Mouse (Mus musculus) megakaryocyte, embryonic 14.5 days (primary cell): ENCODE data around the gene Mllt11. TPM values are rescaled to one million over a fixed set of nuclear protein-coding genes. Genes with fewer than 3 reads are reported as not detected.

Experiments used
- H3K27me3 ChIP-seq: replicated peaks from 2 replicates; pipeline ENCODE3; 2012; ENCODE audit warnings: inconsistent platforms
- H3K36me3 ChIP-seq: replicated peaks from 2 replicates; pipeline ENCODE3; 2012; ENCODE audit warnings: low read length, inconsistent platforms, mixed read lengths
- H3K4me1 ChIP-seq: 2 replicates; pipeline ENCODE4 v1.6.1; 2012; ENCODE audit warnings: inconsistent platforms
- H3K4me3 ChIP-seq: replicated peaks from 2 replicates; pipeline ENCODE3; 2012; ENCODE audit warnings: moderate library complexity, mild to moderate bottlenecking, inconsistent platforms
- H3K9me3 ChIP-seq: 2 replicates; pipeline ENCODE4 v1.6.1; 2012; ENCODE audit warnings: inconsistent platforms
- FLI1 ChIP-seq: IDR thresholded peaks from 2 replicates; pipeline ENCODE4 v1.6.1; 2012; ENCODE audit warnings: low read length, inconsistent platforms, mixed read lengths
- GATA1 ChIP-seq: IDR thresholded peaks from 3 replicates; pipeline ENCODE4 v1.6.1; 2012; ENCODE audit warnings: mixed read lengths, low read length, inconsistent platforms, borderline replicate concordance
- polyA plus RNA-seq: library from polyadenylated mRNA; stranded (reverse); fragments of >175 nt; gene quantifications from 2 replicates; pipeline ENCODE4 v1.2.3, GENCODE M21; 2012; ENCODE audit warnings: low replicate concordance; ENCODE audit not compliant: insufficient read depth

Mllt11 gene
- polyA plus RNA-seq, 1 experiment, result 11.3 TPM

GRCm38 (mm10) chr3:95195772-95196171, 36.2 kb downstream of the Mllt11 start:
- H3K4me1 ChIP-seq, result 0 out of 2 replicates have a peak, but pooled peaks cover 4% of the 10 kb centered on the region
- no peaks in the 10 kb centered on the region for H3K27me3 ChIP-seq
- H3K36me3 ChIP-seq, result peaks cover 93% of the 10 kb centered on the region
- no peak overlapping the region for H3K4me3 ChIP-seq
- no peaks in the 10 kb centered on the region for H3K9me3 ChIP-seq
- no peak for TF ChIP-seq GATA1
- no peak for TF ChIP-seq FLI1

DNA sequence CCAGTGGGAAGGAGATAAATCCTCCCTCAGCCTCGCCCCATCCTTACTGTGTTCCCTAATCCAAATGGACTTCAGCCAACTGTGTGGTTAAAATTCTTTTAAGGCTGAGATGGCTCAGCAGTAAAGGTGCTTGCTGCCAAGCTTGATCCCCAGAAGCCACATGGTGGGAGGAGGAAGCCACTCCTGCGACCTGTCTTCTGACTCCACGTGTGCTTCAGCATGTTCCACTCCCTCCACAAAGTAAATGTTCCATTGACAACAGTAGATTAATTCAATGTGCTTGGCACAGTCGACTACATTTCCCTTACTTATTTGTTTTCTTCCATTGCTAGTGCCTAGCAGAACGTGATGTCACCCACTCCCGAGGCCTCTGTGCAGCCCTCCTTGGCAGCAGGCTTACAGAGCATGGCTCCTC, 37.2 kb downstream of the Mllt11 start:
- Histone ChIP-seq H3K9me3 (no peaks in the 10 kb centered on the region), H3K4me3 (no peak overlapping the region), H3K4me1 (0 out of 2 replicates have a peak, but pooled peaks cover 4% of the 10 kb centered on the region), H3K36me3 (peaks cover 91% of the 10 kb centered on the region), H3K27me3 (no peaks in the 10 kb centered on the region)
- TF ChIP-seq FLI1, result no peak
- no peak for TF ChIP-seq GATA1

DNA sequence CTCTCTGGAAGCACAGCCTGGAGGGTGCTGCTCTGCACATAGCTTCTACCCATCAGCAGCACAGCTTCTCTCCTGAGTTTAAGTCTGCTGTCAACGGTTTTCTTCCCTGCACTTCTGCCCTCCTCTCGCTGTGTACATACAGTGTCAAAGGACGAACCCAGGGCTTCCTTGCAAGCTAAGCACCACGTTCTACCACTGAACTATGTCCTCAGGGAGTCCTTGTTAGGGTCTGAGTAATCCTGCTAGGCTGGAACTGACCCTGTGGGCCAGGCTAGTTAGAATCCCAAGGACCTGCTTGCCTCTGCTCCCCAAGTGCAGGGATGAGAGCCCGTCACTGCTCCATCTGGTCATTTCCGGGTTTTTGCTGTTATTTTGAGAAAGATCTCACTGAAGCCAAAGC, 45.1 kb downstream of the Mllt11 start:
- Histone ChIP-seq H3K36me3 (peaks cover 95% of the 10 kb centered on the region), H3K9me3 (no peaks in the 10 kb centered on the region), H3K27me3 (no peaks in the 10 kb centered on the region), H3K4me3 (no peak overlapping the region), H3K4me1 (peaks cover 5% of the 10 kb centered on the region)
- no peak for TF ChIP-seq FLI1
- TF ChIP-seq GATA1, result no peak

GRCm38 (mm10) chr3:95186100-95186499, 45.9 kb downstream of the Mllt11 start:
- Histone ChIP-seq H3K4me3 (no peak overlapping the region), H3K4me1 (peaks cover 5% of the 10 kb centered on the region), H3K36me3 (peaks cover 93% of the 10 kb centered on the region), H3K9me3 (no peaks in the 10 kb centered on the region), H3K27me3 (no peaks in the 10 kb centered on the region)
- no peak for TF ChIP-seq GATA1
- TF ChIP-seq FLI1, result no peak

DNA sequence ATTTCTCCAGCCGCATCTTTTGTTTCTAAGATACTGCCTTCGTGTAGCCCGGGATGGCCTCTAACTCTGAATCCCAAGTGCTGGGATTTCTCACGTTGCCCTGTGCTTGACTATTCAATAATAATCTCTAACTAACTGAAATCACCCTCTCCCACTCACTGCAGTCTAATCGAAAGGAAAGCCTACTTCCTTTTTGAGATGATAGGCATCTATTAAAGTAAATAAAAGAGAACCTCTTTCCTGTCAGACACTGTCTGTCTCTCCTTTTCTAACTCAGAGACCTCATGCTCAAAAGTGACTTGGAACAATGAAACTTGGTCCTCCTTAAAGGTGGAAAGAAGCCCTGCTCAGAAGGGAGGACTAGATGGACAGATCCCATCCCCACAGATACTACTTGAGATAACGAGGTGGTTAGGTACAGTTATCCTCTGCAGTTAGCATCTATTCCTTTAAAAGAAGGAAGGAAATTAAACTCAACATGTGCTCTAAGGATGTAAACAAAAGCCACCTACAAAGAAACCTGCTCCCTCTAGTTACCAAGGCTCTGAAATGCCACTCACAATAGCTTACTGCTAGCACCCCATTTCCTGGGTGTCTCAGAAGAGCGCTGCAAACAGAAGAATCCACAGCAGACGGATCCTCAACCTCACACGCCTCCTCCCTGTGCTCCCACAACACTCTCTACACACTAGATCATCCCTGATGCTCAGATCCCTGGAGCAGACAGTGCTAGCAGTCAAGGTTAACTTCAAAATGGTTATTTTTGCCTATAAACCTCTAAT, 47.0 kb downstream of the Mllt11 start:
- peaks cover 89% of the 10 kb centered on the region for H3K36me3 ChIP-seq
- TF ChIP-seq FLI1 (no peak), GATA1 (no peak)
- no peaks in the 10 kb centered on the region for H3K27me3 ChIP-seq
- H3K4me1 ChIP-seq, result peaks cover 11% of the 10 kb centered on the region
- no peak overlapping the region for H3K4me3 ChIP-seq
- no peaks in the 10 kb centered on the region for H3K9me3 ChIP-seq

- H3K9me3 ChIP-seq, result no peaks in the 10 kb centered on the region
Measured at GRCm38 (mm10) chr3:95181841-95182240, 50.1 kb downstream of the Mllt11 start.

GRCm38 (mm10) chr3:95179890-95180289, 52.1 kb downstream of the Mllt11 start:
- Histone ChIP-seq H3K9me3 (no peaks in the 10 kb centered on the region), H3K27me3 (peaks cover 2% of the 10 kb centered on the region), H3K36me3 (peaks cover 39% of the 10 kb centered on the region), H3K4me1 (peaks cover 36% of the 10 kb centered on the region), H3K4me3 (no peak overlapping the region)
- TF ChIP-seq FLI1, result no peak
- no peak for TF ChIP-seq GATA1

More at GRCm38 (mm10) chr3:95181841-95182240, 50.1 kb downstream of the Mllt11 start:
- TF ChIP-seq FLI1 (no peak), GATA1 (no peak)
- peaks cover 58% of the 10 kb centered on the region for H3K36me3 ChIP-seq
- peaks cover 19% of the 10 kb centered on the region for H3K4me1 ChIP-seq
- H3K4me3 ChIP-seq, result no peak overlapping the region
- peaks cover 2% of the 10 kb centered on the region for H3K27me3 ChIP-seq

DNA sequence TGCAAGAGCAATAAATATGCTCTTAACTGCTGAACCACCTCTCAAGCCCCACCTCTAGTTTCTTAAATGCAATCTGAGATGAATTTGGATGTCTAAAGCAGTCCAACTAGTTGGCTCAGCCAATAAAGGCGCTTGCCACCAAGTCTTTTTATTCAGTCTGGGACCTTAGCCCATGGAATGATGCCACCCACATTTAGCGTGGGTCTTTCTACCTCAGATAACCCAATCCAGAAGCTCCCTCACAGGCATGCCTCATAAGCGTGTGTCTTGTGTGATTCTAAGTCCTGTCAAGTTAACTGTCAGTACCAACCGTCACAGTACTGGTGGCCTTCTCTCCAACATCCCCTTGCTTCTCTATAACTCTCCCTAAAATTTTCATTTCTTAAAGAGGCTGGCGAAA, 53.0 kb downstream of the Mllt11 start:
- Histone ChIP-seq H3K4me3 (no peak overlapping the region), H3K9me3 (no peaks in the 10 kb centered on the region), H3K36me3 (peaks cover 30% of the 10 kb centered on the region), H3K27me3 (peaks cover 4% of the 10 kb centered on the region), H3K4me1 (peaks cover 45% of the 10 kb centered on the region)
- TF ChIP-seq FLI1, result no peak
- TF ChIP-seq GATA1, result no peak

DNA sequence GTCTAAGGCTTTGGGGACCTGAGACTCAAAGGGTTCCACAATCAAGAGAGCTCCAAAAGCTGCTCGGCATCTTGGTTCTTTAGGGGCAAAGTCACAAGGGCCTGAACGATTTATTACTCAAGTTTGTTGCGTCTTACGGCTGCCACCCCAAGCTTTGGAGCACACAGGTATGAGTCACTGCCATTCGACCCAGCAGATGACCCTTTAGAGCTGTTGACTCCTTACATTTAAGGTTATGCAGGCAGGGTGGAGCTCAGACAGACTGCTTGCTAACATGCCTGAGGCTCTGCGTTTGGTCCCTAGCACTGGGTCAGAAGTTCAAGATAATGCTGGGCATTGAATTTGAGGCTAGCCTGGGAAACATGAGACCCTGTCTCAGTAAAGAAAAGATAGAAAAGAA, 54.4 kb downstream of the Mllt11 start:
- H3K4me1 ChIP-seq, result peaks cover 59% of the 10 kb centered on the region
- TF ChIP-seq FLI1 (no peak), GATA1 (no peak)
- peaks cover 17% of the 10 kb centered on the region for H3K36me3 ChIP-seq
- no peak overlapping the region for H3K4me3 ChIP-seq
- H3K9me3 ChIP-seq, result peaks cover 4% of the 10 kb centered on the region; the same call in 1 of the 2 replicates
- H3K27me3 ChIP-seq, result peaks cover 18% of the 10 kb centered on the region

DNA sequence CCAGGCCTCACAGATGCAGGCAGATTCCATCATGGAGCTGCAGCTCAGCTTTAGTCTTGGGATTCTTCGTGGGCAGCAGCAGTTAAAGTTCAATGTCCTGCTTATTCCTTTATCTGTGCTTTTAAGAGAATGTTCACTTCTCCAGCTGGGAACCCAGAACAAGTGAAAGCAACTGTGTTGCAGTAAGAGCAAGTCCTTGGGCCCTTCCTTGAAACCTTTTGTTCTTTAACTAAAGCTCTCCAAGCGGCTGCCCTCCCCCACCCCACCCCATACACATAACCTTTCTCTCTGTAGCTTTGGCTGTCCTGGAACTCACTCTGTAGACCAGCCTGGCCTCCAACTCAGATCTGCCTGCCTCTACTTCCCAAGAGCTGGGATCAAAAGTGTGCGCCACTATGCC, 55.5 kb downstream of the Mllt11 start:
- peaks cover 7% of the 10 kb centered on the region; the same call in 1 of the 2 replicates for H3K9me3 ChIP-seq
- peaks cover 29% of the 10 kb centered on the region for H3K27me3 ChIP-seq
- peaks cover 59% of the 10 kb centered on the region for H3K4me1 ChIP-seq
- H3K36me3 ChIP-seq, result peaks cover 8% of the 10 kb centered on the region
- no peak overlapping the region for H3K4me3 ChIP-seq
- no peak for TF ChIP-seq FLI1
- TF ChIP-seq GATA1, result no peak
